Mouse (Mus musculus) layer of hippocampus, adult 8-10 months (tissue): Measurements from ENCODE around the gene Elovl2. TPM values are rescaled to one million over a fixed set of nuclear protein-coding genes. Genes with fewer than 3 reads are reported as not detected.
A peak's percentile ranks its signal among the peaks of the same experiment; 100 is the strongest.

Experiments
- DNase-seq, 2 experiments: peaks; one replicate each; pipeline ENCODE4 v3.0.0; 2022; ENCODE audit warnings: low spot score in 2 of 2
- total RNA-seq, 4 experiments: library from RNA; stranded (reverse); gene quantifications; 2 replicates each; pipeline ENCODE4 v1.2.4; 2022

Gene Elovl2
- total RNA-seq, 4 experiments from 2014 or later = 12.1 to 14.5 (median 13.8) TPM

- DNase-seq = peak; percentile 19 to 79
Measured at GRCm38 (mm10) chr13:41146271-41146670, 73.9 kb downstream of the Elovl2 start.

- no peak for DNase-seq
Measured at GRCm38 (mm10) chr13:41145433-41145970, 74.7 kb downstream of the Elovl2 start.

- peak in 1 of 2 experiments; percentile 24 for DNase-seq
Measured at GRCm38 (mm10) chr13:41134901-41135300, 85.3 kb downstream of the Elovl2 start.

Other genes starting within 250 kb of the Elovl2 start
- 10 to 100 TPM; 37.6 to 41.3 (median 38.9) TPM for gene Pak1ip1, start 219.4 kb downstream of the Elovl2 start, total RNA-seq
- gene Tmem14c, start 204.1 kb downstream of the Elovl2 start, total RNA-seq = 10 to 100 TPM; 54.6 to 60.5 (median 56.5) TPM
- 1 to 10 TPM; 1.6 to 2.9 (median 2.0) TPM for gene Mak, start 140.7 kb downstream of the Elovl2 start, total RNA-seq
- not detected for gene Gcm2, start 109.4 kb downstream of the Elovl2 start, total RNA-seq
- gene Sycp2l, start 106.1 kb downstream of the Elovl2 start, total RNA-seq = under 1 TPM in 1 of 4 experiments, not detected in 3; 0.30 TPM
- gene Smim13, start 29.4 kb upstream of the Elovl2 start, total RNA-seq = 100 to 1,000 TPM; 120 to 157 (median 137) TPM
- gene Gm17364, start 53.6 kb upstream of the Elovl2 start, total RNA-seq = not detected